Mouse (Mus musculus) limb, embryonic 11.5 days (tissue): ENCODE data around the gene Fndc8. TPM values are rescaled to one million over a fixed set of nuclear protein-coding genes. Genes with fewer than 3 reads are reported as not detected.
"Not testable (repeated sequence)": the region's sequence is repeated elsewhere in the genome, so short reads cannot be mapped to it uniquely, and the experiment has no call there.

Experiments used
- ATAC-seq: fragments of 200-750 bp; cut with Nextera tagmentation; 2 replicates; pipeline ENCODE4 v1.8.0; 2017; ENCODE audit warnings: low read depth; ENCODE audit not compliant: insufficient number of reproducible peaks, low FRiP score, low TSS enrichment
- DNase-seq: peaks from one replicate; pipeline ENCODE4 v3.0.0-alpha.2; 2015; ENCODE audit warnings: low spot score
- H3K27ac ChIP-seq: fragments of 300-500 bp; sonication (generic); replicated peaks from 2 replicates; pipeline ENCODE4 v1.5.1; 2014; ENCODE audit warnings: low read depth, mild to moderate bottlenecking, low read length
- H3K27me3 ChIP-seq: fragments of 300-500 bp; sonication (generic); 2 replicates; pipeline ENCODE4 v1.6.1; 2014; ENCODE audit warnings: mild to moderate bottlenecking, low read length, mixed read lengths; ENCODE audit not compliant: control insufficient read depth, insufficient read depth
- H3K36me3 ChIP-seq: fragments of 300-500 bp; sonication (generic); 2 replicates; pipeline ENCODE4 v1.6.1; 2014; ENCODE audit warnings: mild to moderate bottlenecking, low read length, moderate library complexity, mixed read lengths; ENCODE audit not compliant: control insufficient read depth, insufficient read depth
- H3K4me1 ChIP-seq: fragments of 300-500 bp; sonication (generic); 2 replicates; pipeline ENCODE4 v1.6.1; 2014; ENCODE audit warnings: low read length, mixed read lengths; ENCODE audit not compliant: control insufficient read depth, insufficient read depth
- H3K4me2 ChIP-seq: fragments of 300-500 bp; sonication (generic); 2 replicates; pipeline ENCODE4 v1.6.1; 2014; ENCODE audit warnings: low read depth, mild to moderate bottlenecking, moderate library complexity; ENCODE audit not compliant: severe bottlenecking
- H3K4me3 ChIP-seq: fragments of 300-500 bp; sonication (generic); 2 replicates; pipeline ENCODE4 v1.5.1; 2014; ENCODE audit warnings: low read depth, low read length
- H3K9ac ChIP-seq: fragments of 300-500 bp; sonication (generic); 2 replicates; pipeline ENCODE4 v1.6.1; 2014; ENCODE audit warnings: mild to moderate bottlenecking, low read length
- H3K9me3 ChIP-seq: fragments of 300-500 bp; sonication (generic); 2 replicates; pipeline ENCODE4 v1.6.1; 2016; ENCODE audit warnings: low read length; ENCODE audit not compliant: control insufficient read depth
- WGBS: fragments of 180-500 bp; shearing (Covaris S2); extraction: QIAGEN DNeasy Blood & Tissue Kit; methylation state at CpG from one replicate; pipeline ENCODE4 v1.1.7; 2014; 5-methylcytosine and 5-hydroxymethylcytosine counted together
- polyA plus RNA-seq: library from polyadenylated mRNA; unstranded; fragments of >200 nt; fragmentation: Nextera tagmentation; extraction: Ambion mirVana; gene quantifications from 2 replicates; pipeline ENCODE4 v1.2.1, GENCODE M21; 2014

Fndc8 gene
- polyA plus RNA-seq, 1 experiment from 2014 or later = 0.15 TPM

GRCm38 (mm10) chr11:82910679-82911389 lies 18.9 kb downstream of the Fndc8 start:
- 82% methylated on average over 11 of the region's 11 CpGs for WGBS
- ATAC-seq (no peak), DNase-seq (no peak)
- H3K4me1 ChIP-seq = peaks cover 4% of the 10 kb centered on the region; the same call in 1 of the 2 replicates
- H3K4me3 ChIP-seq = no peak overlapping the region
- no peak overlapping the region for H3K4me2 ChIP-seq
- no peaks in the 10 kb centered on the region for H3K27me3 ChIP-seq
- no peak overlapping the region for H3K27ac ChIP-seq
- H3K9ac ChIP-seq = no peak overlapping the region
- no peaks in the 10 kb centered on the region for H3K36me3 ChIP-seq
- no peaks in the 10 kb centered on the region for H3K9me3 ChIP-seq

- no peaks in the 10 kb centered on the region for H3K36me3 ChIP-seq
- H3K27me3 ChIP-seq = no peaks in the 10 kb centered on the region
- DNase-seq (peak; percentile 88), ATAC-seq (no peak; the same call in 1 of the 2 replicates)
- H3K4me3 ChIP-seq = no peak overlapping the region
- H3K27ac ChIP-seq = no peak overlapping the region
- H3K4me2 ChIP-seq = peak overlapping the region; percentile 31; the same call in 1 of the 2 replicates
- no peak overlapping the region for H3K9ac ChIP-seq
- no peaks in the 10 kb centered on the region for H3K4me1 ChIP-seq
- 9% methylated on average over 16 of the region's 16 CpGs for WGBS
- H3K9me3 ChIP-seq = no peaks in the 10 kb centered on the region
Observed at GRCm38 (mm10) chr11:82914711-82915352, 22.9 kb downstream of the Fndc8 start.

- Histone ChIP-seq H3K4me1 (no peaks in the 10 kb centered on the region), H3K9ac (no peak overlapping the region), H3K9me3 (no peaks in the 10 kb centered on the region), H3K4me2 (no peak overlapping the region), H3K36me3 (no peaks in the 10 kb centered on the region), H3K4me3 (no peak overlapping the region), H3K27ac (no peak overlapping the region), H3K27me3 (no peaks in the 10 kb centered on the region)
- ATAC-seq = no peak
- 44% methylated on average over 10 of the region's 10 CpGs for WGBS
- no peak for DNase-seq
Observed at GRCm38 (mm10) chr11:82920768-82921167, 28.8 kb downstream of the Fndc8 start.

- no peak overlapping the region for H3K4me3 ChIP-seq
- WGBS = 72% methylated on average over 4 of the region's 4 CpGs
- no peak overlapping the region for H3K4me2 ChIP-seq
- no peaks in the 10 kb centered on the region; the same call in 1 of the 2 replicates for H3K27me3 ChIP-seq
- H3K36me3 ChIP-seq = no peaks in the 10 kb centered on the region
- no peak for ATAC-seq
- no peak overlapping the region for H3K27ac ChIP-seq
- no peaks in the 10 kb centered on the region for H3K4me1 ChIP-seq
- no peak overlapping the region for H3K9ac ChIP-seq
- H3K9me3 ChIP-seq = no peaks in the 10 kb centered on the region
- DNase-seq = no peak
Observed at GRCm38 (mm10) chr11:82921691-82922090, 29.8 kb downstream of the Fndc8 start.

- not testable (repeated sequence) for H3K4me1 ChIP-seq, H3K9me3 ChIP-seq, H3K4me3 ChIP-seq, H3K4me2 ChIP-seq, H3K9ac ChIP-seq, H3K27ac ChIP-seq, H3K36me3 ChIP-seq, DNase-seq, ATAC-seq
- H3K27me3 ChIP-seq = peaks cover 13% of the 10 kb centered on the region
- 89% methylated on average over 6 of the region's 6 CpGs for WGBS
Observed at GRCm38 (mm10) chr11:82923910-82924309, 32.0 kb downstream of the Fndc8 start.

- no peak overlapping the region for H3K9ac ChIP-seq
- H3K27ac ChIP-seq = no peak overlapping the region
- no peaks in the 10 kb centered on the region for H3K9me3 ChIP-seq
- no peaks in the 10 kb centered on the region for H3K4me1 ChIP-seq
- H3K36me3 ChIP-seq = no peaks in the 10 kb centered on the region
- 35% methylated on average over 20 of the region's 20 CpGs for WGBS
- ATAC-seq (no peak), DNase-seq (no peak)
- H3K4me2 ChIP-seq = no peak overlapping the region
- peaks cover 40% of the 10 kb centered on the region for H3K27me3 ChIP-seq
- H3K4me3 ChIP-seq = no peak overlapping the region
Observed at GRCm38 (mm10) chr11:82928897-82929632, 37.1 kb downstream of the Fndc8 start.

- no peaks in the 10 kb centered on the region for H3K36me3 ChIP-seq
- peaks cover 45% of the 10 kb centered on the region for H3K27me3 ChIP-seq
- H3K4me1 ChIP-seq = no peaks in the 10 kb centered on the region
- H3K9me3 ChIP-seq = no peaks in the 10 kb centered on the region
- DNase-seq (no peak), ATAC-seq (no peak)
- no peak overlapping the region for H3K4me3 ChIP-seq
- no peak overlapping the region for H3K4me2 ChIP-seq
- no peak overlapping the region for H3K27ac ChIP-seq
- WGBS = 47% methylated on average over 3 of the region's 3 CpGs
- no peak overlapping the region for H3K9ac ChIP-seq
Observed at GRCm38 (mm10) chr11:82929633-82929950, 37.7 kb downstream of the Fndc8 start.

- Histone ChIP-seq H3K4me3 (peak overlapping the region; percentile 40), H3K4me2 (peak overlapping the region; percentile 89), H3K27me3 (peaks cover 51% of the 10 kb centered on the region)
- DNase-seq = peak; percentile 28
- not testable (repeated sequence) for H3K36me3 ChIP-seq, H3K9me3 ChIP-seq, H3K27ac ChIP-seq, H3K9ac ChIP-seq, H3K4me1 ChIP-seq, ATAC-seq
- WGBS = 1% methylated on average over 60 of the region's 85 CpGs
Observed at GRCm38 (mm10) chr11:82930391-82930955, 38.5 kb downstream of the Fndc8 start.
